Mouse (Mus musculus) liver, postnatal 0 days (tissue): ENCODE results near the gene Galntl5.

ENCODE experiments used
- CTCF ChIP-seq: sonication (generic); IDR thresholded peaks from 2 replicates; pipeline ENCODE4 v1.5.1; 2016; ENCODE audit warnings: antibody characterized with exemption, low read depth
- EP300 ChIP-seq: IDR thresholded peaks from 2 replicates; pipeline ENCODE4 v1.6.1; 2016; ENCODE audit warnings: antibody characterized with exemption, low read depth, mild to moderate bottlenecking

GRCm38 (mm10) chr5:25157136-25157535 lies 24.1 kb upstream of the Galntl5 start:
- TF ChIP-seq CTCF (no peak), EP300 (no peak)
